ENCODE assay signal across 18 mouse cellular contexts in genomic region chr2:91876806-91877140, GRCm38 (mm10). TPM values are rescaled to one million over a fixed set of nuclear protein-coding genes. Genes with fewer than 3 reads are reported as not detected.
DNase-seq lines count a peak whose midpoint lies in the region; ATAC-seq and TF ChIP-seq lines count a peak whose summit lies in the region.
"Had no signal": no experiment of that assay in that cellular context is flagged by ENCODE, and none has a peak within 500 bp of the region (broad histone marks: within the 10 kb centered on the region; RNA-seq: fewer than 3 reads in every experiment).

No protein-coding gene starts in this region.

- dilution Hi-C loops in CH12.LX (cut with MboI; ENCODE audit: extremely low pct_ligation_motif_present, extremely low pct_unique_long_range_greater_than_20kb, low sequenced_read_pairs) = no loop called here

- no peaks in the 10 kb centered on the region; the same call in 1 of the 2 replicates for H3K4me1 ChIP-seq in lung, embryonic 16.5 days (replicated peaks; ENCODE audit: control insufficient read depth, insufficient read depth, low read length)
- H3K4me1 ChIP-seq in CH12.LX (ENCODE audit: control insufficient read depth in 1 of 2, insufficient read depth in 2 of 2) = peaks cover 4 to 37% of the 10 kb centered on the region in 2 experiments
- no peaks in the 10 kb centered on the region for H3K4me1 ChIP-seq in brown adipose tissue, adult 24 weeks (ENCODE audit: control insufficient read depth, insufficient read depth, insufficient read length, low read length)
- peaks cover 51% of the 10 kb centered on the region for H3K4me1 ChIP-seq in megakaryocyte, embryonic 14.5 days
- H3K4me1 ChIP-seq in forebrain, embryonic 16.5 days (replicated peaks; ENCODE audit: control insufficient read depth, insufficient read depth, low read length) = 0 out of 2 replicates have a peak, but pooled peaks cover 3% of the 10 kb centered on the region
- H3K4me1 ChIP-seq: hindbrain, embryonic 15.5 days; neural tube, embryonic 12.5 days had no signal

- no peak for TF ChIP-seq EP300 in CH12.LX (IDR thresholded peaks at IDR 0.05; ENCODE audit: low read length)

- H3K27me3 ChIP-seq in lung, embryonic 16.5 days (ENCODE audit: control insufficient read depth, insufficient read depth, low read depth, low read length) = no peaks in the 10 kb centered on the region
- no peaks in the 10 kb centered on the region for H3K27me3 ChIP-seq in CH12.LX (replicated peaks)
- H3K27me3 ChIP-seq in megakaryocyte, embryonic 14.5 days (replicated peaks) = no peaks in the 10 kb centered on the region
- H3K27me3 ChIP-seq in forebrain, embryonic 16.5 days (replicated peaks; ENCODE audit: control insufficient read depth, insufficient read depth, low read length) = no peaks in the 10 kb centered on the region
- H3K27me3 ChIP-seq: forebrain, embryonic 13.5 days; hindbrain, embryonic 15.5 days; midbrain, embryonic 12.5 days; neural tube, embryonic 12.5 days had no signal

- 71% methylated on average over 2 of the region's 2 CpGs for WGBS in lung, embryonic 16.5 days
- 97% methylated on average over 2 of the region's 2 CpGs for WGBS in forebrain, embryonic 16.5 days

- H3K27ac ChIP-seq in lung, embryonic 16.5 days (ENCODE audit: low read length) = no peak overlapping the region
- no peak overlapping the region for H3K27ac ChIP-seq in CH12.LX (ENCODE audit: insufficient read depth, low read depth)
- no peak overlapping the region for H3K27ac ChIP-seq in brown adipose tissue, adult 24 weeks (replicated peaks; ENCODE audit: low read depth, low read length)
- H3K27ac ChIP-seq in forebrain, embryonic 16.5 days (ENCODE audit: low read length) = no peak overlapping the region
- H3K27ac ChIP-seq: forebrain, embryonic 13.5 days; hindbrain, embryonic 15.5 days; layer of hippocampus, adult 2 months; midbrain, embryonic 12.5 days; neural tube, embryonic 12.5 days had no signal

- no peak for DNase-seq in lung, postnatal 36 days
- DNase-seq in CH12.LX (ENCODE audit: extremely low read depth) = peak; percentile 29
- no peak for DNase-seq in embryo, embryonic 10 days (ENCODE audit: low spot score)
- no peak for DNase-seq in layer of hippocampus, adult 18-20 months (ENCODE audit: low spot score in 2 of 2)
- DNase-seq: cerebellum, adult 18-20 months; gastrocnemius, postnatal 25 days had no signal

- no peaks in the 10 kb centered on the region for H3K79me2 ChIP-seq in CH12.LX (replicated peaks; ENCODE audit: control insufficient read depth, extremely low read depth, insufficient read depth, poor library complexity, severe bottlenecking)

- H3K4me3 ChIP-seq in lung, embryonic 16.5 days (ENCODE audit: low read length) = no peak overlapping the region
- peak overlapping the region in 1 of 3 experiments; percentile 1 for H3K4me3 ChIP-seq in CH12.LX (replicated peaks in 1 of 3; ENCODE audit: low read depth in 2 of 3, low read length in 2 of 3, poor library complexity in 1 of 3)
- H3K4me3 ChIP-seq in brown adipose tissue, adult 24 weeks (ENCODE audit: insufficient read depth, low read depth, low read length) = peak overlapping the region; percentile 18; the same call in 1 of the 2 replicates
- H3K4me3 ChIP-seq in megakaryocyte, embryonic 14.5 days (replicated peaks) = peak overlapping the region; percentile 78
- H3K4me3 ChIP-seq in forebrain, embryonic 16.5 days (replicated peaks; ENCODE audit: low read length) = no peak overlapping the region
- H3K4me3 ChIP-seq: forebrain, embryonic 13.5 days; hindbrain, embryonic 15.5 days; layer of hippocampus, adult 2 months; midbrain, embryonic 12.5 days; neural tube, embryonic 12.5 days had no signal

- H3K9ac ChIP-seq in lung, embryonic 16.5 days (ENCODE audit: low read length) = no peak overlapping the region
- H3K9ac ChIP-seq in CH12.LX (ENCODE audit: insufficient read depth, low read depth) = peak overlapping the region; percentile 48; the same call in 1 of the 2 replicates
- no peak overlapping the region for H3K9ac ChIP-seq in forebrain, embryonic 16.5 days (replicated peaks; ENCODE audit: low read depth, low read length)
- H3K9ac ChIP-seq: forebrain, embryonic 13.5 days; hindbrain, embryonic 15.5 days; lung, embryonic 14.5 days; midbrain, embryonic 12.5 days; neural tube, embryonic 12.5 days had no signal

- no peak for TF ChIP-seq CTCF in CH12.LX (conservative IDR thresholded peaks at IDR 0.05 in 1 of 2, IDR thresholded peaks at IDR 0.05 in 1 of 2; ENCODE audit: low read depth in 2 of 2, low read length in 2 of 2)

- no peaks in the 10 kb centered on the region for H3K36me3 ChIP-seq in lung, embryonic 16.5 days (ENCODE audit: control insufficient read depth, insufficient read depth, low read length)
- peaks cover 4 to 29% of the 10 kb centered on the region in 2 experiments for H3K36me3 ChIP-seq in CH12.LX (replicated peaks in 1 of 2; ENCODE audit: control insufficient read depth in 1 of 2, insufficient read depth in 1 of 2, low read length in 1 of 2)
- peaks cover 38% of the 10 kb centered on the region for H3K36me3 ChIP-seq in megakaryocyte, embryonic 14.5 days (replicated peaks; ENCODE audit: low read length)
- H3K36me3 ChIP-seq in forebrain, embryonic 16.5 days (ENCODE audit: control insufficient read depth, insufficient read depth) = no peaks in the 10 kb centered on the region

- no peak for TF ChIP-seq RAD21 in CH12.LX (IDR thresholded peaks at IDR 0.05; ENCODE audit: low read depth, low read length)

- in situ Hi-C loops in CH12.LX (cut with MboI; ENCODE audit: low pct_ligation_motif_present, low pct_unique_long_range_greater_than_20kb, low sequenced_read_pairs) = loop anchor here (10.0 kb wide), 1 partner anchor 52 kb away; no protein-coding TSS in a partner anchor

- TF ChIP-seq POLR2A in CH12.LX (IDR thresholded peaks at IDR 0.05; ENCODE audit: low read depth, low read length) = no peak

- no peaks in the 10 kb centered on the region for H3K9me3 ChIP-seq in lung, embryonic 16.5 days (ENCODE audit: control insufficient read depth, low read length)
- no peaks in the 10 kb centered on the region for H3K9me3 ChIP-seq in CH12.LX (replicated peaks; ENCODE audit: low read length)
- no peaks in the 10 kb centered on the region for H3K9me3 ChIP-seq in megakaryocyte, embryonic 14.5 days
- H3K9me3 ChIP-seq in forebrain, embryonic 16.5 days (ENCODE audit: control insufficient read depth, low read length) = no peaks in the 10 kb centered on the region
- H3K9me3 ChIP-seq: forebrain, embryonic 13.5 days; hindbrain, embryonic 15.5 days; midbrain, embryonic 12.5 days; neural tube, embryonic 12.5 days had no signal

- 0 out of 2 replicates have a peak overlapping the region, but pooled peaks have one; percentile 11 for H3K4me2 ChIP-seq in lung, embryonic 16.5 days (ENCODE audit: low read depth, low read length)
- H3K4me2 ChIP-seq in CH12.LX (ENCODE audit: insufficient read depth, low read depth, poor library complexity, severe bottlenecking) = peak overlapping the region; percentile 92
- no peak overlapping the region for H3K4me2 ChIP-seq in forebrain, embryonic 16.5 days (ENCODE audit: low read length)
- H3K4me2 ChIP-seq: forebrain, embryonic 13.5 days; hindbrain, embryonic 15.5 days; lung, embryonic 14.5 days; midbrain, embryonic 12.5 days; neural tube, embryonic 12.5 days had no signal

- ATAC-seq in lung, embryonic 16.5 days (ENCODE audit: low read depth) = no peak
- no peak for ATAC-seq in forebrain, embryonic 16.5 days
- ATAC-seq: forebrain, embryonic 13.5 days had no signal

TF ChIP-seq in CH12.LX, 34 proteins besides CTCF, POLR2A, EP300 and RAD21:
- TF ChIP-seq IRF4 (IDR thresholded peaks at IDR 0.05; ENCODE audit: low read depth, low read length) (0 out of 2 replicates have a peak, but pooled peaks have one; percentile 27), ELF1 (IDR thresholded peaks at IDR 0.05; ENCODE audit: low read depth, low read length) (no peak)

RNA-seq across cellular contexts. Expression of gene Chrm4, which starts 50.3 kb away (rescaled TPM):
- polyA plus RNA-seq in lung, embryonic 16.5 days (2015; fragmentation: Nextera tagmentation; extraction: Ambion mirVana) = 0.10 TPM in 1 of 2 replicates, not detected in the other
- total RNA-seq in CH12.LX (2012; rRNA removed) (13.9 and 15.1 TPM in 2 replicates), CH12.LX (2014; rRNA removed) (9.2 and 10.0 TPM in 2 replicates)
- 10.4 and 14.4 TPM in 2 replicates for polyA plus RNA-seq in CH12.LX (2012; ENCODE audit: insufficient read length, low read depth)
- polyA plus RNA-seq in brown adipose tissue, adult 24 weeks (2012; ENCODE audit: insufficient read depth, insufficient read length, missing spikeins) = not detected in 2 replicates
- 0.92 and 2.8 TPM in 2 replicates for polyA plus RNA-seq in megakaryocyte, embryonic 14.5 days (2012; ENCODE audit: insufficient read depth, low replicate concordance)
- 10 to 100 TPM; 32.0 to 32.6 TPM for total RNA-seq in layer of hippocampus, adult 18-20 months (2021)
- polyA plus RNA-seq in forebrain, embryonic 16.5 days (2015; fragmentation: Nextera tagmentation; extraction: Ambion mirVana) = 2.4 and 2.6 TPM in 2 replicates
- total RNA-seq: gastrocnemius, postnatal 25 days had no signal
- polyA plus RNA-seq: heart, embryonic 16.5 days; kidney, embryonic 14.5 days had no signal

RNA-seq across cellular contexts. Expression of gene Mdk, which starts 55.3 kb away (rescaled TPM):
- 680 and 776 TPM in 2 replicates for polyA plus RNA-seq in lung, embryonic 16.5 days (2015; fragmentation: Nextera tagmentation; extraction: Ambion mirVana)
- total RNA-seq in CH12.LX (2012; rRNA removed) (0.25 and 0.38 TPM in 2 replicates), CH12.LX (2014; rRNA removed) (0.34 TPM in 1 of 2 replicates, not detected in the other)
- polyA plus RNA-seq in CH12.LX (2012; ENCODE audit: insufficient read length, low read depth) = 2.4 and 3.1 TPM in 2 replicates
- polyA plus RNA-seq in brown adipose tissue, adult 24 weeks (2012; ENCODE audit: insufficient read depth, insufficient read length, missing spikeins) = 1.8 TPM in 1 of 2 replicates, not detected in the other
- polyA plus RNA-seq in megakaryocyte, embryonic 14.5 days (2012; ENCODE audit: insufficient read depth, low replicate concordance) = 45.5 and 59.2 TPM in 2 replicates
- 10 to 100 TPM; 23.9 to 25.5 TPM for total RNA-seq in layer of hippocampus, adult 18-20 months (2021)
- 256 and 290 TPM in 2 replicates for polyA plus RNA-seq in forebrain, embryonic 16.5 days (2015; fragmentation: Nextera tagmentation; extraction: Ambion mirVana)

Comparison
In these comparisons a context has a peak if more than half of its experiments do, and no peak if none do; other contexts are left out.
1. H3K4me3 ChIP-seq: peak in brown adipose tissue, adult 24 weeks (single experiment) and megakaryocyte, embryonic 14.5 days (single experiment); none in lung, embryonic 16.5 days (single experiment) and forebrain, embryonic 16.5 days (single experiment).
2. RNA of gene Mdk, which starts 55.3 kb away (polyA plus RNA-seq): 680 to 776 TPM in lung, embryonic 16.5 days, 256 to 290 TPM in forebrain, embryonic 16.5 days and 45.5 to 59.2 TPM in megakaryocyte, embryonic 14.5 days; 2.4 to 3.1 TPM in CH12.LX and 1.8 TPM in brown adipose tissue, adult 24 weeks; every median in the first group is over 10 times any median in the second.